In genomic region chr5:115908699-115909098, GRCm38 (mm10) we compare ENCODE assay signal across 8 mouse cellular contexts.
A peak's percentile ranks its signal among the peaks of the same experiment; 100 is the strongest.
DNase-seq lines count a peak whose midpoint lies in the region; ATAC-seq and TF ChIP-seq lines count a peak whose summit lies in the region.

No protein-coding gene starts in this region.

- no peaks in the 10 kb centered on the region for H3K36me3 ChIP-seq in forebrain, embryonic 13.5 days (ENCODE audit: poor library complexity, severe bottlenecking)
- no peaks in the 10 kb centered on the region for H3K36me3 ChIP-seq in forebrain, embryonic 11.5 days (ENCODE audit: control insufficient read depth, insufficient read depth, low read length)
- no peaks in the 10 kb centered on the region for H3K36me3 ChIP-seq in liver, adult 2 months (ENCODE audit: control insufficient read depth, insufficient read depth, low read length)
- peaks cover 6% of the 10 kb centered on the region for H3K36me3 ChIP-seq in liver, embryonic 11.5 days (ENCODE audit: control insufficient read depth, insufficient read depth, low read length)

- TF ChIP-seq CTCF in liver, adult 2 months (IDR thresholded peaks at IDR 0.05; ENCODE audit: low read depth, low read length) = no peak
- TF ChIP-seq CTCF in olfactory bulb, adult 2 months (IDR thresholded peaks at IDR 0.05; ENCODE audit: insufficient read depth, low read depth, low read length) = no peak

- TF ChIP-seq POLR2A in liver, adult 2 months (IDR thresholded peaks at IDR 0.05; ENCODE audit: extremely low read depth, insufficient read depth, low read length) = no peak
- TF ChIP-seq POLR2A in olfactory bulb, adult 2 months (IDR thresholded peaks at IDR 0.05; ENCODE audit: insufficient read depth, low read depth, low read length) = no peak

- H3K27me3 ChIP-seq in forebrain, embryonic 13.5 days = no peaks in the 10 kb centered on the region
- no peaks in the 10 kb centered on the region for H3K27me3 ChIP-seq in forebrain, embryonic 11.5 days (ENCODE audit: control insufficient read depth, insufficient read depth, low read length)
- H3K27me3 ChIP-seq in liver, adult 2 months (ENCODE audit: control insufficient read depth, insufficient read depth, low read length) = 0 out of 2 replicates have a peak, but pooled peaks cover 8% of the 10 kb centered on the region
- no peaks in the 10 kb centered on the region for H3K27me3 ChIP-seq in liver, embryonic 11.5 days (replicated peaks; ENCODE audit: control insufficient read depth, insufficient read depth, low read length)

- H3K79me2 ChIP-seq in liver, adult 2 months (ENCODE audit: control insufficient read depth, insufficient read depth, low read length) = no peaks in the 10 kb centered on the region

- peak overlapping the region; percentile 40; the same call in 1 of the 2 replicates for H3K4me3 ChIP-seq in forebrain, embryonic 13.5 days
- H3K4me3 ChIP-seq in forebrain, embryonic 11.5 days (ENCODE audit: low read depth, low read length) = no peak overlapping the region
- peak overlapping the region; percentile 0; the same call in 1 of the 2 replicates for H3K4me3 ChIP-seq in liver, adult 2 months (ENCODE audit: insufficient read depth, low read depth, low read length)
- 0 out of 2 replicates have a peak overlapping the region, but pooled peaks have one; percentile 28 for H3K4me3 ChIP-seq in liver, embryonic 11.5 days (ENCODE audit: low read depth, low read length)
- H3K4me3 ChIP-seq in olfactory bulb, adult 2 months (ENCODE audit: insufficient read depth, low read depth, low read length) = peak overlapping the region; percentile 86

- peak overlapping the region; percentile 67 for H3K4me2 ChIP-seq in forebrain, embryonic 13.5 days
- no peak overlapping the region for H3K4me2 ChIP-seq in forebrain, embryonic 11.5 days (ENCODE audit: low read depth, low read length, severe bottlenecking)
- H3K4me2 ChIP-seq in liver, embryonic 11.5 days = peak overlapping the region; percentile 51

- ATAC-seq in forebrain, embryonic 13.5 days = no peak; the same call in 1 of the 2 replicates
- no peak for ATAC-seq in forebrain, embryonic 11.5 days (replicated peaks; ENCODE audit: low FRiP score)
- ATAC-seq in liver, embryonic 11.5 days (replicated peaks; ENCODE audit: low FRiP score) = no peak

- H3K4me1 ChIP-seq in forebrain, embryonic 13.5 days = peaks cover 31% of the 10 kb centered on the region
- H3K4me1 ChIP-seq in forebrain, embryonic 11.5 days (replicated peaks; ENCODE audit: control insufficient read depth, insufficient read depth, low read length) = peaks cover 4% of the 10 kb centered on the region; the same call in 1 of the 2 replicates
- no peaks in the 10 kb centered on the region for H3K4me1 ChIP-seq in liver, adult 2 months (ENCODE audit: control insufficient read depth, insufficient read depth, low read length)
- H3K4me1 ChIP-seq in liver, embryonic 11.5 days (replicated peaks; ENCODE audit: control insufficient read depth, insufficient read depth, low read length) = peaks cover 24% of the 10 kb centered on the region
- peaks cover 28% of the 10 kb centered on the region for H3K4me1 ChIP-seq in olfactory bulb, adult 2 months (ENCODE audit: control insufficient read depth, insufficient read depth, low read length)

- no peak overlapping the region for H3K27ac ChIP-seq in forebrain, embryonic 13.5 days
- no peak overlapping the region for H3K27ac ChIP-seq in forebrain, embryonic 11.5 days (ENCODE audit: low read depth, low read length)
- no peak overlapping the region for H3K27ac ChIP-seq in liver, adult 2 months (replicated peaks; ENCODE audit: insufficient read depth, low read depth, low read length)
- H3K27ac ChIP-seq in liver, embryonic 11.5 days (ENCODE audit: low read depth, low read length) = no peak overlapping the region
- H3K27ac ChIP-seq in olfactory bulb, adult 2 months (ENCODE audit: insufficient read depth, low read depth, low read length) = peak overlapping the region; percentile 79

- 63% methylated on average over 12 of the region's 12 CpGs for WGBS in forebrain, embryonic 13.5 days
- WGBS in forebrain, embryonic 11.5 days = 57% methylated on average over 12 of the region's 12 CpGs
- WGBS in liver, adult 2 months = 44% methylated on average over 12 of the region's 12 CpGs
- 61% methylated on average over 12 of the region's 12 CpGs for WGBS in liver, embryonic 11.5 days
- WGBS in olfactory bulb, adult 2 months = 16% methylated on average over 12 of the region's 12 CpGs

- H3K9me3 ChIP-seq in forebrain, embryonic 13.5 days (replicated peaks) = no peaks in the 10 kb centered on the region
- no peaks in the 10 kb centered on the region for H3K9me3 ChIP-seq in forebrain, embryonic 11.5 days (ENCODE audit: control insufficient read depth, low read length)
- H3K9me3 ChIP-seq in liver, embryonic 11.5 days (ENCODE audit: control insufficient read depth, low read length) = no peaks in the 10 kb centered on the region

- H3K9ac ChIP-seq in forebrain, embryonic 13.5 days = no peak overlapping the region
- H3K9ac ChIP-seq in forebrain, embryonic 11.5 days (ENCODE audit: low read length) = no peak overlapping the region
- H3K9ac ChIP-seq in liver, adult 2 months (ENCODE audit: low read depth, low read length) = no peak overlapping the region
- H3K9ac ChIP-seq in liver, embryonic 11.5 days (ENCODE audit: low read depth, low read length) = no peak overlapping the region

- DNase-seq in forebrain, embryonic 11.5 days (ENCODE audit: low spot score) = no peak
- no peak for DNase-seq in liver, adult 2 months (ENCODE audit: extremely low read depth, low read depth, low spot score)
- DNase-seq in liver = no peak
- DNase-seq in liver, embryonic 11.5 days (ENCODE audit: low spot score) = no peak
- no peak for DNase-seq in thymus, postnatal 36 days
- DNase-seq in embryo, embryonic 9.5 days (ENCODE audit: extremely low spot score) = no peak
